Mouse (Mus musculus) megakaryocyte, embryonic 14.5 days (primary cell): ENCODE results near the gene Pak6.

Source experiments
- FLI1 ChIP-seq: IDR thresholded peaks from 2 replicates; pipeline ENCODE4 v1.6.1; 2012; ENCODE audit warnings: low read length, inconsistent platforms, mixed read lengths
- GATA1 ChIP-seq: IDR thresholded peaks from 3 replicates; pipeline ENCODE4 v1.6.1; 2012; ENCODE audit warnings: mixed read lengths, low read length, inconsistent platforms, borderline replicate concordance

- TF ChIP-seq GATA1 = no peak
- TF ChIP-seq FLI1 = no peak
Observed at GRCm38 (mm10) chr2:118659077-118659476, 4.0 kb upstream of the Pak6 start.
